Mouse (Mus musculus) neutrophil, adult 5-6 weeks (primary cell): Measurements from ENCODE around the gene Hras. TPM values are rescaled to one million over a fixed set of nuclear protein-coding genes. Genes with fewer than 3 reads are reported as not detected.

Experiments used
- ATAC-seq: fragments of 151-379, 151-347 bp; 2 replicates; pipeline ENCODE4 v1.8.0; 2017; ENCODE audit warnings: mild to moderate bottlenecking, moderate TSS enrichment; ENCODE audit not compliant: insufficient number of reproducible peaks, poor library complexity, low FRiP score, severe bottlenecking; ENCODE audit errors: extremely low read depth
- total RNA-seq: library from RNA; stranded (forward); fragments of 200-1000 nt; gene quantifications from 2 replicates; pipeline ENCODE4 v1.2.3, GENCODE M21; 2017

Hras gene
- total RNA-seq = 13.7 and 23.8 TPM in 2 replicates

- peak; percentile 90 for ATAC-seq
These were observed at the start of gene Hras, which contains the start of gene Lrrc56 for GRCm38 (mm10) chr7:141193948-141194347. TSS of gene Hras (minus strand) at chr7:141194005. TSS of gene Lrrc56 (plus strand) at chr7:141194157.

GRCm38 (mm10) chr7:141231551-141231950, 37.7 kb upstream of the Hras start:
- ATAC-seq = no peak

DNA sequence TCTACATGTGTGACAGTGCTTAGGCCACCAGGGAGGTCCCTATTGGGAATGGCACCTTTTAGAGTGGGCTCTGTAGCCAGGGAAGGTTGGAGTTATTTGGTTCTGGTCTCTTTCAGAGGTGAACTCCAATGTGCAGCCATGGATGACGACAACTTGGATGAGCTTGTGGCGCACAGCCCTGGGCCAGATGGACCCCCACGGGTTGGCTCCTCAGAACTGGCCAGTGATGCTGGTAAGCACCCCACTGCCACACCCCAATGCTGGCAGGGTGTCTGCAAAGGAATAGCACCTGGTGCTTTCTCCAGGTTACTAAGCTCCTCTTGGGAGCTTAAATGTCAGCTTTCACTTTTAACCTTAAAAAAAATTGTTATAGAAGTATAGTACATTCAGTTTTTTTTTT, 37.3 kb upstream of the Hras start:
- no peak for ATAC-seq

GRCm38 (mm10) chr7:141230570-141230969, 36.8 kb upstream of the Hras start:
- no peak for ATAC-seq

- ATAC-seq = no peak
These were observed 35.9 kb upstream of the Hras start for GRCm38 (mm10) chr7:141229702-141230101.

GRCm38 (mm10) chr7:141228279-141229067, 34.7 kb upstream of the Hras start, which contains the start of gene Phrf1:
TSS of gene Phrf1 (plus strand) at chr7:141228784.
- ATAC-seq = peak; percentile 97

DNA sequence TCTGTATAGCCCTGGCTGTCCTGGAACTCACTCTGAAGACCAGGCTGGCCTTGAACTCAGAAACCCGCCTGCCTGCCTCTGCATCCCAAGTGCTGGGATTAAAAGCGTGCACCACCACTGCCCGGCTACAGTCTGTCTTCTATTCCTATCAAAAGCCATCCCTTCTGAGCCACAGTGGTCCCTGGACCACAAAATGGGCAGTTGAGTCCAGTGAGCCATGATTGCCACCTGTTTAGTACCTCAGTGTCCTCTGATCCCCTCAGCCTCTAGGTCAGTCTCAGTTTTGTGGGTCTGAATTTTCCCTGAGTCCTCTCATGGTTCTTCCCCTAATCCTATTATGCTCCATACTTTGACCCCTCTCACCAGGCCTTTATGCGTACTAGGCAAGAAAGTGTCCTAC, 34.0 kb upstream of the Hras start:
- ATAC-seq = no peak

GRCm38 (mm10) chr7:141226535-141226934, 32.7 kb upstream of the Hras start:
- ATAC-seq = no peak

DNA sequence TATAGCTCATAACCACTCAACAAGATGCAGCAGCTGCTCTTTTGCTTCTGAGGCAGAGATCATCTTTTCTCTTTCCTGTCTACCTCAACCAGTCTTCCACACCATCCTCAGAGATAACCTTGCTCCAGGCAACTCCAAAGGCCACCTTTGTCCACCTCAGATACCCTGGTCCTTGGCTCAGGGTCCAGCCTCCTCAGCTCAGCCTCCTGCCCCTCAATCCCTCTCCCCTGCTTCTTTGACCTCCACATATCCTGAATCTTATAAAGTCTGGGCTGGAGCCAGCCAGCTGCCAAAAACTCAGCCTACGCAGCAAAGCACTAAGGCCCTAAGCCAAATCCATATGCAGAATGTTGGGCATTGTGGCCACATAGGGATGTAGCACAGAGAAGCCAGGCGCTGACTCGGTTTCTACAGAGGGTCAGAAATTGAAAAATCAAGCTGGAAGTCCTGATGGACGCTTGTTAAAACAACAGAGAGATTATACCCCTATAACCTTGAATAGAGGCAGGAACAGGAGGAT, 29.0 kb upstream of the Hras start:
- ATAC-seq = no peak

- no peak for ATAC-seq
These were observed 28.3 kb upstream of the Hras start for GRCm38 (mm10) chr7:141222126-141222467.

- ATAC-seq = peak; percentile 83
These were observed 27.7 kb upstream of the Hras start for GRCm38 (mm10) chr7:141221249-141222125.

- ATAC-seq = no peak
These were observed 26.6 kb upstream of the Hras start for GRCm38 (mm10) chr7:141220377-141220776.

DNA sequence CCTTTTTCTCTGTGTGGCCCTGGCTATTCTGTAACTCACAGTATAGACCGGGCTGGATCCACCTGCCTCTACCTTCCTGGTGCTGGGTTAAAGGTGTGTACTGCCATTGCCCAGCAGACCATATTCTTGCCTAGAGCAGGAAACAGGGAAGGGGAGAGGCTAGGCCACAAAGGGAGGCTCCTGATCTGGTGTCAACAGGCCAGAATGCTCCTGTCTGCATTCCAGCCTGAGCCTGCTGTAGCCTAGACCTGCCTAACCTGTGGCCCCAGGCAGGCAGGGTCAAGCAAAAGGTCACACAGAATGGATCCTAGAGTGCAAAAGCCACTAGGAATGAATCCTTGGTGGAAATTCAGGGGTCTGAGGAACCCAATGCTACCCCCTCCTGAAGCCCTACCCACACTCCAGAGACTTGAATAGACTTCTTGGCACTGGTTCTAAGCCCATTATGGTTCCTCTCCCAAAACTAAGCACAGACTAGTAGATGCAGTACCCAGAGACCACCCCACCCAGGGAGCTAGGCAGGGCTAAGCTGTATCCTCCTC, 25.8 kb upstream of the Hras start:
- ATAC-seq = no peak

DNA sequence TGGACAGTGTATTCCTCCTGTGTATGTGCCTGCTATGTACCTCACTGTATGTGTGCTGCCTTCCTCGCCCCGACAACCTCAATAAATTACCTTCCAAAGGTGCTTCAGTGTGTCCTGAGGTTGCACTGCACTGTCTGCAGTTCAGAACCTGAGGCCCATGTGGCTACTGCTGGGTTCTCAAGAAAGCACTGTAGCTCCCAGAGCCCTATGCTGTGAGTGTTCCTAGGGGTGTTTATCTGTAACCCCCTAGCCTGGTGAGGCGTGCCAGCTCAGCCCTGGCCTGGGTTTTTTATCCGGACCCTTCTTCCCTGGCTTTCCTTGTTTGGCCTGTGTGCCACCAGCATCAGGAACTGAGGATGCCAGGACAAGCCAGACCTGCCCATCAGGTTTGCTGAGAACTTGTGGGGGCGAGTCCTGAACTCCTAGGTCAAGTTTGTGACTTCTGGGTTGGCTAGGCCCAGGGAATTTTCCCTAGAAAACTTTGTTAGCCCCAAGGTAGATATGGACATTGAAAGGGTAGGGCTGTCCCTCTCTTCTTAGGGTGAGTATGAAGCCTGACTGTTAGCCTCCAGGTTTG, 24.8 kb upstream of the Hras start:
- ATAC-seq = no peak

GRCm38 (mm10) chr7:141218141-141218540, 24.3 kb upstream of the Hras start:
- no peak for ATAC-seq

- ATAC-seq = no peak
These were observed 23.7 kb upstream of the Hras start for GRCm38 (mm10) chr7:141217343-141218013.

DNA sequence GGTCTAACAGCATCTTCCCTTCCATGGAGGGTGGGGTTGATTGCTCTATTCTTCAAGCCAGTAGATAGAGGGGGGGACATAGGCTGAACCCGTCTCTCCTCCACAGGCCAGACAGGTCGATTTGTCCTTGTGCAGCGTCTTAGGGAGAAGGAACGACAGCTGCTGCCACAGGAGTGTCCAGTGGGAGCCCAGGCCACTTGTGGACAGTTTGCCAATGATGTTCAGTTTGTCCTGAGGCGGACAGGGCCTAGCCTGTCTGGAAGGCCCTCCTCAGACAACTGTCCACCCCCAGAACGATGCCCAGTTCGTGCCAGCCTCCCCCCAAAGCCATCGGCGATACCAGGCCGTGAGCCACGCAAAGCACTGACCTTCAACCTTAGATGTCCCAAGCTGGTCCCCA, 23.1 kb upstream of the Hras start:
- ATAC-seq = no peak

- ATAC-seq = no peak
These were observed 22.3 kb upstream of the Hras start for GRCm38 (mm10) chr7:141215880-141216733.
